Mouse (Mus musculus) large intestine, adult 2 months (tissue): ENCODE measurements at regions not wholly inside any gene's neighbourhood (a gene's known extent, or its start where the extent isn't known, plus 50 kb on each side); places are given as distances from the start of the nearest gene placed in this dataset.

Experiments
- DNase-seq: peaks from one replicate; pipeline ENCODE4 v3.0.0-alpha.2; 2012; ENCODE audit warnings: low read depth, low spot score
- WGBS: fragments of 180-500 bp; shearing (Covaris S2); methylation state at CpG from one replicate; pipeline ENCODE4 v1.1.7; 2018; 5-methylcytosine and 5-hydroxymethylcytosine counted together

- no peak for DNase-seq
- 88% methylated on average over 1 of the region's 1 CpGs for WGBS
Observed at GRCm38 (mm10) chr11:111398706-111399105, 332.7 kb downstream of the Kcnj2 start.

GRCm38 (mm10) chr11:111409266-111409665 lies 343.3 kb downstream of the Kcnj2 start:
- 63% methylated on average over 2 of the region's 2 CpGs for WGBS
- DNase-seq, result no peak

GRCm38 (mm10) chr11:111424871-111425270 lies 358.9 kb downstream of the Kcnj2 start:
- WGBS, result 35% methylated on average over 4 of the region's 4 CpGs
- DNase-seq, result no peak

- DNase-seq, result no peak
- WGBS, result 23% methylated on average over 4 of the region's 4 CpGs
Observed at GRCm38 (mm10) chr11:111426715-111427114, 360.8 kb downstream of the Kcnj2 start.

GRCm38 (mm10) chr11:111442257-111442656 lies 376.3 kb downstream of the Kcnj2 start:
- no peak for DNase-seq

GRCm38 (mm10) chr11:111443381-111443780 lies 377.4 kb downstream of the Kcnj2 start:
- no peak for DNase-seq

GRCm38 (mm10) chr11:111444791-111445190 lies 378.8 kb downstream of the Kcnj2 start:
- 57% methylated on average over 4 of the region's 4 CpGs for WGBS

More at GRCm38 (mm10) chr11:111443381-111443780, 377.4 kb downstream of the Kcnj2 start:
- 71% methylated on average over 1 of the region's 1 CpGs for WGBS

GRCm38 (mm10) chr11:111445764-111446163 lies 379.8 kb downstream of the Kcnj2 start:
- WGBS, result 4% methylated on average over 4 of the region's 4 CpGs
- peak; percentile 11 for DNase-seq

More at GRCm38 (mm10) chr11:111444791-111445190, 378.8 kb downstream of the Kcnj2 start:
- no peak for DNase-seq

- DNase-seq, result no peak
- 48% methylated on average over 3 of the region's 3 CpGs for WGBS
Observed at GRCm38 (mm10) chr11:111450811-111451494, 385.0 kb downstream of the Kcnj2 start.

- DNase-seq, result no peak
- 89% methylated on average over 10 of the region's 10 CpGs for WGBS
Observed at GRCm38 (mm10) chr11:111460046-111460445, 394.1 kb downstream of the Kcnj2 start.

GRCm38 (mm10) chr11:111484981-111485380 lies 419.0 kb downstream of the Kcnj2 start:
- WGBS, result 52% methylated on average over 6 of the region's 6 CpGs

GRCm38 (mm10) chr11:111512471-111512870 lies 446.5 kb downstream of the Kcnj2 start:
- no peak for DNase-seq
- 34% methylated on average over 4 of the region's 4 CpGs for WGBS

More at GRCm38 (mm10) chr11:111484981-111485380, 419.0 kb downstream of the Kcnj2 start:
- no peak for DNase-seq

GRCm38 (mm10) chr11:111522716-111523115 lies 456.8 kb downstream of the Kcnj2 start:
- WGBS, result 59% methylated on average over 8 of the region's 8 CpGs

GRCm38 (mm10) chr11:111523465-111523864 lies 457.5 kb downstream of the Kcnj2 start:
- no peak for DNase-seq
- 55% methylated on average over 8 of the region's 8 CpGs for WGBS

More at GRCm38 (mm10) chr11:111522716-111523115, 456.8 kb downstream of the Kcnj2 start:
- DNase-seq, result no peak

GRCm38 (mm10) chr11:111526010-111526742 lies 460.2 kb downstream of the Kcnj2 start:
- 74% methylated on average over 6 of the region's 6 CpGs for WGBS

GRCm38 (mm10) chr11:111529591-111529990 lies 463.6 kb downstream of the Kcnj2 start:
- DNase-seq, result no peak
- 60% methylated on average over 9 of the region's 9 CpGs for WGBS

More at GRCm38 (mm10) chr11:111526010-111526742, 460.2 kb downstream of the Kcnj2 start:
- DNase-seq, result no peak

- WGBS, result 53% methylated on average over 3 of the region's 3 CpGs
Observed at GRCm38 (mm10) chr11:111530912-111531311, 464.9 kb downstream of the Kcnj2 start.

GRCm38 (mm10) chr11:111532457-111532856 lies 466.5 kb downstream of the Kcnj2 start:
- 17% methylated on average over 5 of the region's 5 CpGs for WGBS

More at GRCm38 (mm10) chr11:111530912-111531311, 464.9 kb downstream of the Kcnj2 start:
- DNase-seq, result no peak

GRCm38 (mm10) chr11:111536040-111536836 lies 470.3 kb downstream of the Kcnj2 start:
- WGBS, result 17% methylated on average over 17 of the region's 17 CpGs
- DNase-seq, result peak; percentile 54

More at GRCm38 (mm10) chr11:111532457-111532856, 466.5 kb downstream of the Kcnj2 start:
- DNase-seq, result no peak

- peak; percentile 27 for DNase-seq
Observed at GRCm38 (mm10) chr11:111537654-111538053, 471.7 kb downstream of the Kcnj2 start.

More at GRCm38 (mm10) chr11:111537654-111538053, 471.7 kb downstream of the Kcnj2 start:
- WGBS, result 10% methylated on average over 3 of the region's 3 CpGs
